Mouse (Mus musculus) macrophage (primary cell): Measurements from ENCODE around the gene Wdr20. TPM values are rescaled to one million over a fixed set of nuclear protein-coding genes. Genes with fewer than 3 reads are reported as not detected.
A peak's percentile ranks its signal among the peaks of the same experiment; 100 is the strongest.

Experiments used
- H3K27ac ChIP-seq: fragments of 350-480 bp; formaldehyde crosslinking; 2 replicates; pipeline ENCODE4 v1.9.0; 2021
- H3K36me3 ChIP-seq: fragments of 350-480 bp; formaldehyde crosslinking; 2 replicates; pipeline ENCODE4 v1.9.0; 2021; ENCODE audit errors: inconsistent target
- H3K4me3 ChIP-seq: fragments of 350-480 bp; formaldehyde crosslinking; 2 replicates; pipeline ENCODE4 v1.9.0; 2021; ENCODE audit errors: inconsistent target
- H3K79me2 ChIP-seq: fragments of 350-480 bp; formaldehyde crosslinking; 2 replicates; pipeline ENCODE4 v1.9.0; 2021; ENCODE audit errors: inconsistent target
- WGBS: methylation state at CpG from one replicate; pipeline ENCODE4 v1.1.7; 2026; ENCODE audit warnings: inconsistent platforms; ENCODE audit not compliant: missing documents; 5-methylcytosine and 5-hydroxymethylcytosine counted together
- polyA plus RNA-seq: library from polyadenylated mRNA; stranded (reverse); fragments of 250-400 nt; gene quantifications from 3 replicates; pipeline ENCODE4 v1.2.4, GENCODE M21; 2018; ENCODE audit warnings: inconsistent platforms

Gene Wdr20
- polyA plus RNA-seq, 1 experiment from 2014 or later: 20.6 TPM

GRCm38 (mm10) chr12:110738158-110738921, 596 bp downstream of the Wdr20 start:
- Histone ChIP-seq H3K36me3 (no peaks in the 10 kb centered on the region), H3K4me3 (peak overlapping the region; percentile 74), H3K27ac (peak overlapping the region; percentile 71), H3K79me2 (peaks cover 55% of the 10 kb centered on the region)
- WGBS: under 1% methylated on average over 62 of the region's 72 CpGs

- H3K4me3 ChIP-seq: no peak overlapping the region
- WGBS: 21% methylated on average over 10 of the region's 10 CpGs
- no peak overlapping the region for H3K27ac ChIP-seq
Measured at GRCm38 (mm10) chr12:110750770-110751439, 13.2 kb downstream of the Wdr20 start.

GRCm38 (mm10) chr12:110752703-110753102, 15.0 kb downstream of the Wdr20 start:
- Histone ChIP-seq H3K36me3 (peaks cover 7% of the 10 kb centered on the region; the same call in 1 of the 2 replicates), H3K79me2 (peaks cover 100% of the 10 kb centered on the region), H3K4me3 (no peak overlapping the region), H3K27ac (no peak overlapping the region)

More at GRCm38 (mm10) chr12:110750770-110751439, 13.2 kb downstream of the Wdr20 start:
- peaks cover 7% of the 10 kb centered on the region; the same call in 1 of the 2 replicates for H3K36me3 ChIP-seq
- peaks cover 100% of the 10 kb centered on the region for H3K79me2 ChIP-seq

GRCm38 (mm10) chr12:110753976-110754375, 16.2 kb downstream of the Wdr20 start:
- peaks cover 100% of the 10 kb centered on the region for H3K79me2 ChIP-seq
- peaks cover 7% of the 10 kb centered on the region; the same call in 1 of the 2 replicates for H3K36me3 ChIP-seq
- WGBS: 100% methylated on average over 1 of the region's 4 CpGs
- no peak overlapping the region for H3K27ac ChIP-seq
- H3K4me3 ChIP-seq: no peak overlapping the region

- Histone ChIP-seq H3K79me2 (peaks cover 100% of the 10 kb centered on the region), H3K4me3 (no peak overlapping the region), H3K36me3 (peaks cover 7% of the 10 kb centered on the region; the same call in 1 of the 2 replicates), H3K27ac (no peak overlapping the region)
- 41% methylated on average over 3 of the region's 3 CpGs for WGBS
Measured at GRCm38 (mm10) chr12:110757161-110757560, 19.4 kb downstream of the Wdr20 start.

GRCm38 (mm10) chr12:110758932-110759331, 21.2 kb downstream of the Wdr20 start:
- peaks cover 100% of the 10 kb centered on the region for H3K79me2 ChIP-seq
- WGBS: 59% methylated on average over 7 of the region's 8 CpGs
- no peak overlapping the region for H3K27ac ChIP-seq
- peaks cover 6% of the 10 kb centered on the region; the same call in 1 of the 2 replicates for H3K36me3 ChIP-seq
- no peak overlapping the region for H3K4me3 ChIP-seq

GRCm38 (mm10) chr12:110762321-110762720, 24.6 kb downstream of the Wdr20 start:
- H3K79me2 ChIP-seq: peaks cover 86% of the 10 kb centered on the region

GRCm38 (mm10) chr12:110764531-110764930, 26.8 kb downstream of the Wdr20 start:
- no peak overlapping the region for H3K4me3 ChIP-seq
- WGBS: 19% methylated on average over 5 of the region's 5 CpGs
- peak overlapping the region; percentile 54 for H3K27ac ChIP-seq
- no peaks in the 10 kb centered on the region for H3K36me3 ChIP-seq
- H3K79me2 ChIP-seq: peaks cover 86% of the 10 kb centered on the region

More at GRCm38 (mm10) chr12:110762321-110762720, 24.6 kb downstream of the Wdr20 start:
- 70% methylated on average over 2 of the region's 2 CpGs for WGBS
- H3K36me3 ChIP-seq: no peaks in the 10 kb centered on the region
- no peak overlapping the region for H3K4me3 ChIP-seq
- no peak overlapping the region for H3K27ac ChIP-seq

- Histone ChIP-seq H3K79me2 (peaks cover 86% of the 10 kb centered on the region), H3K27ac (no peak overlapping the region), H3K36me3 (no peaks in the 10 kb centered on the region), H3K4me3 (no peak overlapping the region)
Measured at GRCm38 (mm10) chr12:110768562-110768961, 30.8 kb downstream of the Wdr20 start.

GRCm38 (mm10) chr12:110769660-110770297, 32.0 kb downstream of the Wdr20 start:
- H3K27ac ChIP-seq: no peak overlapping the region
- 80% methylated on average over 6 of the region's 6 CpGs for WGBS
- no peak overlapping the region for H3K4me3 ChIP-seq
- no peaks in the 10 kb centered on the region for H3K36me3 ChIP-seq
- H3K79me2 ChIP-seq: peaks cover 95% of the 10 kb centered on the region

- Histone ChIP-seq H3K36me3 (no peaks in the 10 kb centered on the region), H3K27ac (no peak overlapping the region), H3K4me3 (no peak overlapping the region), H3K79me2 (peaks cover 100% of the 10 kb centered on the region)
- WGBS: 64% methylated on average over 10 of the region's 10 CpGs
Measured at GRCm38 (mm10) chr12:110770479-110771247, 32.9 kb downstream of the Wdr20 start.

GRCm38 (mm10) chr12:110771961-110772360, 34.2 kb downstream of the Wdr20 start:
- WGBS: 85% methylated on average over 6 of the region's 6 CpGs
- Histone ChIP-seq H3K27ac (no peak overlapping the region), H3K36me3 (no peaks in the 10 kb centered on the region), H3K4me3 (no peak overlapping the region), H3K79me2 (peaks cover 95% of the 10 kb centered on the region)

GRCm38 (mm10) chr12:110775628-110776426, 38.1 kb downstream of the Wdr20 start:
- peaks cover 87% of the 10 kb centered on the region for H3K79me2 ChIP-seq
- WGBS: 40% methylated on average over 5 of the region's 5 CpGs
- H3K4me3 ChIP-seq: no peak overlapping the region
- H3K36me3 ChIP-seq: peaks cover 6% of the 10 kb centered on the region; the same call in 1 of the 2 replicates
- H3K27ac ChIP-seq: peak overlapping the region; percentile 74
